Mouse (Mus musculus) kidney, adult 2 months (tissue): ENCODE results near the gene Irf2bpl.

Experiments
- CTCF ChIP-seq: fragments of 200-500 bp; conservative IDR thresholded peaks from 2 replicates; pipeline ENCODE4 v1.5.1; 2011; ENCODE audit warnings: low read depth, mild to moderate bottlenecking, control low read depth, low read length, moderate library complexity, mixed read lengths; ENCODE audit not compliant: insufficient read depth, insufficient read length
- POLR2A ChIP-seq: fragments of 200-500 bp; IDR thresholded peaks from one replicate; pipeline ENCODE4 v1.6.1; 2011; ENCODE audit warnings: low read depth, low read length, control low read depth

GRCm38 (mm10) chr12:86891454-86891785 lies 6.8 kb upstream of the Irf2bpl start:
- TF ChIP-seq CTCF (no peak), POLR2A (no peak)
